Mouse (Mus musculus) left cerebral cortex, adult 8-10 months (tissue): ENCODE measurements at regions not wholly inside any gene's neighbourhood (a gene's known extent, or its start where the extent isn't known, plus 50 kb on each side); places are given as distances from the start of the nearest gene placed in this dataset.
"Not testable (repeated sequence)": the region's sequence is repeated elsewhere in the genome, so short reads cannot be mapped to it uniquely, and the experiment has no call there.

Experiments
- DNase-seq, 2 experiments: peaks; one replicate each; pipeline ENCODE4 v3.0.0; 2022; ENCODE audit warnings: low spot score in 2 of 2

GRCm38 (mm10) chr1:149129767-149130287, 831.3 kb downstream of the Pla2g4a start:
- no peak for DNase-seq

- DNase-seq = no peak
Measured at GRCm38 (mm10) chr1:149129138-149129537, 832.0 kb downstream of the Pla2g4a start.

GRCm38 (mm10) chr1:149127709-149128108, 833.4 kb downstream of the Pla2g4a start:
- no peak for DNase-seq

- DNase-seq = peak in 1 of 2 experiments; percentile 14
Measured at GRCm38 (mm10) chr1:149103396-149103795, 857.7 kb downstream of the Pla2g4a start.

- no peak for DNase-seq
Measured at GRCm38 (mm10) chr1:149097426-149097825, 863.7 kb downstream of the Pla2g4a start.

- no peak for DNase-seq
Measured at GRCm38 (mm10) chr1:149074681-149075080, 886.4 kb downstream of the Pla2g4a start.

- DNase-seq = no peak
Measured at GRCm38 (mm10) chr1:149069570-149069969, 891.5 kb downstream of the Pla2g4a start.

GRCm38 (mm10) chr1:149063011-149063410, 898.1 kb downstream of the Pla2g4a start:
- not testable (repeated sequence) for DNase-seq

- no peak for DNase-seq
Measured at GRCm38 (mm10) chr1:149038188-149038967, 922.7 kb downstream of the Pla2g4a start.

- no peak for DNase-seq
Measured at GRCm38 (mm10) chr1:149028316-149028715, 932.8 kb downstream of the Pla2g4a start.

GRCm38 (mm10) chr1:149021734-149022133, 939.4 kb downstream of the Pla2g4a start:
- no peak for DNase-seq

GRCm38 (mm10) chr1:149021273-149021672, 939.8 kb downstream of the Pla2g4a start:
- no peak for DNase-seq

- no peak for DNase-seq
Measured at GRCm38 (mm10) chr1:149014559-149014958, 946.5 kb downstream of the Pla2g4a start.

- no peak for DNase-seq
Measured at GRCm38 (mm10) chr1:149010767-149011166, 950.3 kb downstream of the Pla2g4a start.

- DNase-seq = no peak
Measured at GRCm38 (mm10) chr1:149000092-149000491, 961.0 kb downstream of the Pla2g4a start.

GRCm38 (mm10) chr1:148993586-148993985, 967.5 kb downstream of the Pla2g4a start:
- DNase-seq = no peak

GRCm38 (mm10) chr1:148977377-148977776, 983.7 kb downstream of the Pla2g4a start:
- no peak for DNase-seq

- no peak for DNase-seq
Measured at GRCm38 (mm10) chr1:148965358-148965757, 995.7 kb downstream of the Pla2g4a start.

GRCm38 (mm10) chr1:148934366-148934765, 1026.7 kb downstream of the Pla2g4a start:
- DNase-seq = no peak

- no peak for DNase-seq
Measured at GRCm38 (mm10) chr1:148924506-148924905, 1036.6 kb downstream of the Pla2g4a start.

- DNase-seq = no peak
Measured at GRCm38 (mm10) chr1:148917062-148917461, 1044.0 kb downstream of the Pla2g4a start.

GRCm38 (mm10) chr1:148912819-148913218, 1048.3 kb downstream of the Pla2g4a start:
- DNase-seq = no peak

GRCm38 (mm10) chr1:148904067-148904466, 1057.0 kb downstream of the Pla2g4a start:
- no peak for DNase-seq
